In the genomic region with DNA sequence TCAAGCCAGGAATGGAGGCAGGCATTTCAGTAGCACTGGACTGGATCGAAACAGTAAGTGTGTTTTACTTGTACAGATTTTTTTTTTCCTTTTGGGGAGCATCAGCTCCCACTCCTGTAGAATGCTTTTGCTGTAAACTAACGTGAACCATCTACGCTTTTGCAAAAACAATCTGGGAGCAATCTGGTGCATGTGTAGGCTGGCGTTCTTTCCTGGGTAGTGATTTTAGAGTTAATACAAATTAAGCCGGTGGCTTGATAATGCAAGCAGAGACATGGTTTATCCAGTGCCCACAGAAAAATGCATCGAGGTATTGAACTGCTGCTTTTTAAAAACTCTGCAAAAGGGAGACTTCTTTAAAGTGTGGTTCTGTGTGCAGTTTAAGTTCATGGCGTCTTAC, we compare ENCODE assay signal across 10 mouse cellular contexts. TPM values are rescaled to one million over a fixed set of nuclear protein-coding genes. Genes with fewer than 3 reads are reported as not detected.
DNase-seq lines count a peak whose midpoint lies in the region; ATAC-seq and TF ChIP-seq lines count a peak whose summit lies in the region.
"Had no signal": no experiment of that assay in that cellular context is flagged by ENCODE, and none has a peak within 500 bp of the region (broad histone marks: within the 10 kb centered on the region; RNA-seq: fewer than 3 reads in every experiment).

No protein-coding gene starts in this region.

- no peaks in the 10 kb centered on the region for H3K27me3 ChIP-seq in lung, embryonic 14.5 days (ENCODE audit: insufficient read depth, low read length)
- H3K27me3 ChIP-seq in lung, postnatal 0 days (replicated peaks; ENCODE audit: insufficient read depth, low read length): no peaks in the 10 kb centered on the region
- H3K27me3 ChIP-seq in intestine, embryonic 15.5 days (replicated peaks): no peaks in the 10 kb centered on the region
- H3K27me3 ChIP-seq in stomach, embryonic 14.5 days (ENCODE audit: control insufficient read depth, insufficient read depth, low read length): no peaks in the 10 kb centered on the region

- WGBS in lung, embryonic 14.5 days: 62% methylated on average over 7 of the region's 7 CpGs
- WGBS in lung, postnatal 0 days: 59% methylated on average over 7 of the region's 7 CpGs
- 50% methylated on average over 7 of the region's 7 CpGs for WGBS in intestine, embryonic 15.5 days
- 47% methylated on average over 7 of the region's 7 CpGs for WGBS in stomach, embryonic 14.5 days

- H3K4me1 ChIP-seq in lung, embryonic 14.5 days (ENCODE audit: insufficient read depth): 0 out of 2 replicates have a peak, but pooled peaks cover 2% of the 10 kb centered on the region
- no peaks in the 10 kb centered on the region for H3K4me1 ChIP-seq in lung, postnatal 0 days (ENCODE audit: insufficient read depth, low read depth, low read length)
- peaks cover 2% of the 10 kb centered on the region; the same call in 1 of the 2 replicates for H3K4me1 ChIP-seq in intestine, embryonic 15.5 days (replicated peaks)
- peaks cover 5% of the 10 kb centered on the region; the same call in 1 of the 2 replicates for H3K4me1 ChIP-seq in stomach, embryonic 14.5 days (ENCODE audit: control insufficient read depth, insufficient read depth, low read length)

- no peak overlapping the region; the same call in 1 of the 2 replicates for H3K27ac ChIP-seq in lung, embryonic 14.5 days (ENCODE audit: low read depth)
- H3K27ac ChIP-seq in lung, postnatal 0 days (ENCODE audit: low read length): no peak overlapping the region
- no peak overlapping the region for H3K27ac ChIP-seq in intestine, embryonic 15.5 days
- H3K27ac ChIP-seq in stomach, embryonic 14.5 days (ENCODE audit: low read length): 0 out of 2 replicates have a peak overlapping the region, but pooled peaks have one; percentile 27

- peak; percentile 32; the same call in 1 of the 2 replicates for ATAC-seq in frontal cortex, adult (ENCODE audit: low TSS enrichment)
- no peak for ATAC-seq in lung, embryonic 14.5 days (ENCODE audit: insufficient read depth)
- no peak for ATAC-seq in lung, postnatal 0 days
- no peak for ATAC-seq in intestine, embryonic 15.5 days
- no peak for ATAC-seq in stomach, embryonic 14.5 days (ENCODE audit: insufficient number of reproducible peaks, insufficient read depth, low FRiP score, low read depth)

- no peak for TF ChIP-seq EP300 in lung, postnatal 0 days (IDR thresholded peaks at IDR 0.05)

- peak overlapping the region; percentile 43 for H3K4me2 ChIP-seq in lung, embryonic 14.5 days
- H3K4me2 ChIP-seq in lung, postnatal 0 days (replicated peaks; ENCODE audit: low read depth, low read length): no peak overlapping the region
- peak overlapping the region; percentile 27 for H3K4me2 ChIP-seq in intestine, embryonic 15.5 days (replicated peaks)
- H3K4me2 ChIP-seq in stomach, embryonic 14.5 days (replicated peaks; ENCODE audit: low read depth, low read length): peak overlapping the region; percentile 26

- H3K9me3 ChIP-seq in lung, embryonic 14.5 days (ENCODE audit: low read depth, low read length): no peaks in the 10 kb centered on the region
- no peaks in the 10 kb centered on the region for H3K9me3 ChIP-seq in lung, postnatal 0 days (ENCODE audit: low read length)
- H3K9me3 ChIP-seq in intestine, embryonic 15.5 days: no peaks in the 10 kb centered on the region
- no peaks in the 10 kb centered on the region for H3K9me3 ChIP-seq in stomach, embryonic 14.5 days (ENCODE audit: control insufficient read depth, low read depth, low read length)

- no peak for DNase-seq in frontal cortex, adult 2 months (ENCODE audit: extremely low spot score in 1 of 2, low spot score in 1 of 2)
- no peak for DNase-seq in lung, embryonic 14.5 days
- no peak for DNase-seq in lung, postnatal 0 days (ENCODE audit: low spot score)
- DNase-seq in cerebellum, adult 18-20 months: no peak
- no peak for DNase-seq in adrenal gland, postnatal 25 days
- DNase-seq: adrenal gland, postnatal 36 days had no signal

- H3K4me3 ChIP-seq in lung, embryonic 14.5 days (ENCODE audit: low read depth, low read length): no peak overlapping the region
- H3K4me3 ChIP-seq in lung, postnatal 0 days (ENCODE audit: low read depth, low read length): no peak overlapping the region
- no peak overlapping the region; the same call in 1 of the 2 replicates for H3K4me3 ChIP-seq in intestine, embryonic 15.5 days (replicated peaks)
- peak overlapping the region; percentile 11; the same call in 1 of the 2 replicates for H3K4me3 ChIP-seq in stomach, embryonic 14.5 days (ENCODE audit: low read depth, low read length)

- no peak overlapping the region for H3K9ac ChIP-seq in lung, embryonic 14.5 days
- H3K9ac ChIP-seq in lung, postnatal 0 days (replicated peaks; ENCODE audit: low read depth): no peak overlapping the region
- no peak overlapping the region for H3K9ac ChIP-seq in intestine, embryonic 15.5 days
- H3K9ac ChIP-seq in stomach, embryonic 14.5 days (replicated peaks; ENCODE audit: low read depth, low read length): no peak overlapping the region

- H3K36me3 ChIP-seq in lung, embryonic 14.5 days (ENCODE audit: insufficient read depth): no peaks in the 10 kb centered on the region
- no peaks in the 10 kb centered on the region for H3K36me3 ChIP-seq in lung, postnatal 0 days (ENCODE audit: insufficient read depth, low read length)
- H3K36me3 ChIP-seq in intestine, embryonic 15.5 days: no peaks in the 10 kb centered on the region
- H3K36me3 ChIP-seq in stomach, embryonic 14.5 days (ENCODE audit: control insufficient read depth, insufficient read depth, low read length): no peaks in the 10 kb centered on the region

- no peak for TF ChIP-seq CTCF in lung, embryonic 14.5 days (IDR thresholded peaks at IDR 0.05; ENCODE audit: low read depth)
- TF ChIP-seq CTCF in lung, postnatal 0 days (IDR thresholded peaks at IDR 0.05): no peak

RNA-seq across cellular contexts. Expression of a gene that starts 0.5 kb away (rescaled TPM):
- polyA plus RNA-seq in frontal cortex, adult 2 months (2012; rRNA removed): 0.40 and 0.80 TPM in 2 replicates
- polyA plus RNA-seq in lung, embryonic 14.5 days (2014; fragmentation: Nextera tagmentation; extraction: Ambion mirVana): 0.68 and 1.3 TPM in 2 replicates
- 0.23 and 0.83 TPM in 2 replicates for polyA plus RNA-seq in lung, postnatal 0 days (2015; fragmentation: Nextera tagmentation; extraction: Ambion mirVana)
- 4.6 and 5.6 TPM in 2 replicates for polyA plus RNA-seq in intestine, embryonic 15.5 days (2015; fragmentation: Nextera tagmentation; extraction: Ambion mirVana)
- polyA plus RNA-seq in stomach, embryonic 14.5 days (2014; fragmentation: Nextera tagmentation; extraction: Ambion mirVana): 7.8 and 8.3 TPM in 2 replicates
- total RNA-seq in adrenal gland, postnatal 25 days (2021): 0.52 TPM in 2 replicates
- total RNA-seq: megakaryocyte-erythroid progenitor cell, adult 5-6 weeks had no signal
